Mouse (Mus musculus) kidney, embryonic 14.5 days (tissue): ENCODE measurements around the gene Slc38a10. TPM values are rescaled to one million over a fixed set of nuclear protein-coding genes. Genes with fewer than 3 reads are reported as not detected.
A peak's percentile ranks its signal among the peaks of the same experiment; 100 is the strongest.

Experiments used
- ATAC-seq: fragments of 200-750 bp; cut with Nextera tagmentation; 2 replicates; pipeline ENCODE4 v1.8.0; 2017; ENCODE audit warnings: moderate number of reproducible peaks, mild to moderate bottlenecking, moderate TSS enrichment, moderate library complexity; ENCODE audit not compliant: low FRiP score, low TSS enrichment
- H3K27ac ChIP-seq: fragments of 300-500 bp; sonication (generic); 2 replicates; pipeline ENCODE4 v1.5.1; 2014; ENCODE audit warnings: low read depth, mild to moderate bottlenecking, low read length, moderate library complexity, mixed read lengths
- H3K27me3 ChIP-seq: fragments of 300-500 bp; sonication (generic); 2 replicates; pipeline ENCODE4 v1.6.1; 2014; ENCODE audit warnings: mild to moderate bottlenecking, low read length; ENCODE audit not compliant: control insufficient read depth, insufficient read depth
- H3K36me3 ChIP-seq: fragments of 300-500 bp; sonication (generic); 2 replicates; pipeline ENCODE4 v1.6.1; 2014; ENCODE audit warnings: low read length, mixed read lengths; ENCODE audit not compliant: control insufficient read depth, insufficient read depth
- H3K4me1 ChIP-seq: fragments of 300-500 bp; sonication (generic); 2 replicates; pipeline ENCODE4 v1.6.1; 2014; ENCODE audit warnings: low read length, mixed read lengths; ENCODE audit not compliant: control insufficient read depth, insufficient read depth
- H3K4me2 ChIP-seq: fragments of 300-500 bp; sonication (generic); replicated peaks from 2 replicates; pipeline ENCODE4 v1.6.1; 2014; ENCODE audit warnings: low read depth, mild to moderate bottlenecking, low read length
- H3K4me3 ChIP-seq: fragments of 300-500 bp; sonication (generic); 2 replicates; pipeline ENCODE4 v1.5.1; 2014; ENCODE audit warnings: mild to moderate bottlenecking, low read length
- H3K9ac ChIP-seq: fragments of 300-500 bp; sonication (generic); 2 replicates; pipeline ENCODE4 v1.6.1; 2014; ENCODE audit warnings: low read depth, mild to moderate bottlenecking, low read length, moderate library complexity
- H3K9me3 ChIP-seq: fragments of 300-500 bp; sonication (generic); 2 replicates; pipeline ENCODE4 v1.6.1; 2016; ENCODE audit warnings: low read length; ENCODE audit not compliant: control insufficient read depth
- WGBS: fragments of 180-500 bp; shearing (Covaris S2); extraction: QIAGEN DNeasy Blood & Tissue Kit; methylation state at CpG from one replicate; pipeline ENCODE4 v1.1.7; 2014; 5-methylcytosine and 5-hydroxymethylcytosine counted together
- polyA plus RNA-seq: library from polyadenylated mRNA; unstranded; fragments of >200 nt; fragmentation: Nextera tagmentation; extraction: Ambion mirVana; gene quantifications from 2 replicates; pipeline ENCODE4 v1.2.1, GENCODE M21; 2014

Slc38a10 gene
- polyA plus RNA-seq, 1 experiment from 2014 or later, result 81.2 TPM

DNA sequence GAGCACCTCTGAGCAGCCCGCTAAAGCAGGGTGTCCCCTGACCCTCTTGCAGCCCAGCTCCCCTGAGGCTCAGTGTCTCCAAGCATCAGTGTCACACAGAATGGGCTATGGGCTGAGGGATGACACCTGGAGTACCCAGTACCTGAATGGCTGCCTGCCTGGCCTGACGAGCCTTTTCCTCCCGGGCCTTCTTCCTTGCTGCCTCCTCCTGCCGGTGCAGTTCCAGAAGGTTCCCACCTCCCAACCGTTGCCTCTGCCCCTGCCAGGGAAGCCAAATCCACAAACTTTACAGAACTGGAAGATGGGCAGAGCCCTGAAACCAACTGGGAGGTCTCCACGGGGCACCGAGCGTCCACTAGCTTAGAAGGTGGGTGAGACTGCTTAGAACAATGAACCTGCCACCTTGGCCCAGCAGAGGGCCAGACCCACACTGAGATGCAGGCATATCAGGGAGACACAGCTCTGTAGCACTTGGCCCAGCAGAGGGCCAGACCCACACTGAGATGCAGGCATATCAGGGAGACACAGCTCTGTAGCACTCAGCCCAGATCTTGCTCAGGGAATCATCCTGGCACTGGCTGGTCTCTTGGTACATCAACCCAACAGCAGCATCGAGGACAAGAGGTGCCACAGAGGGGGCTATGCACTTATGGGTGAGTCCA, 78.0 kb downstream of the Slc38a10 start:
- peaks cover 81% of the 10 kb centered on the region for H3K36me3 ChIP-seq
- no peak overlapping the region for H3K4me2 ChIP-seq
- H3K9ac ChIP-seq, result no peak overlapping the region
- WGBS, result 88% methylated on average over 9 of the region's 9 CpGs
- H3K27ac ChIP-seq, result no peak overlapping the region
- no peak overlapping the region for H3K4me3 ChIP-seq
- no peak for ATAC-seq
- 0 out of 2 replicates have a peak, but pooled peaks cover 4% of the 10 kb centered on the region for H3K4me1 ChIP-seq
- H3K9me3 ChIP-seq, result no peaks in the 10 kb centered on the region
- no peaks in the 10 kb centered on the region for H3K27me3 ChIP-seq

DNA sequence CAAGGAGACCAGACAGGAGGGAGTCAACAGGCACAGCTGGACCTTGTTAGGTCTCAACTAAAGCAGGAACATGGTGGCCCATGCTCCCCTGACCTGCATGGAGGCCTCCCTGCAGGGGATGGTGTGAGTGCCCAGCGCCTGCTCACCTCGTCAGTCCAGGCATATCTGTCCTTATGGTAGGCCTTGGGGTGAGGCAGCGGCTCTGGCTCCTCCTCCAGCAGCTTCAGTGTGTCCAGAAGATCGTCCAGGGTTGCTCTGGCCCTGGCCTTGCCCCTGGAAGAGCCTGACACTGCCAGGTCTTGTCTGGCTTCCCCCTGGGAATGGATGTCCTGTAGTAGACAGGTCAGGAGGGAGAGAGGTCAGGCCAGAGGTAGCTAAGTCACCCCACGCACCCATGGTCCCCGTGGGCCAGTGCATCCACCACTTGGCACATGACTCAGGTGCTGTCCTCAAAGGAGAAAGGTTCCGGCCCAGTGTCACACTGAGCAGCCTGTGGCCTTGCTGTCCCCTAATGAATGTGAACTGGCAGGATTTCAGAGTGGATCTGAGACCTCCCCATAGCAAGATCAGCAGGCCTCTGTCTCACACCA, 79.3 kb downstream of the Slc38a10 start:
- Histone ChIP-seq H3K4me1 (0 out of 2 replicates have a peak, but pooled peaks cover 4% of the 10 kb centered on the region), H3K4me2 (no peak overlapping the region), H3K4me3 (no peak overlapping the region), H3K27ac (no peak overlapping the region), H3K36me3 (peaks cover 83% of the 10 kb centered on the region), H3K9ac (no peak overlapping the region), H3K9me3 (no peaks in the 10 kb centered on the region), H3K27me3 (no peaks in the 10 kb centered on the region)
- no peak for ATAC-seq
- WGBS, result 79% methylated on average over 7 of the region's 7 CpGs

DNA sequence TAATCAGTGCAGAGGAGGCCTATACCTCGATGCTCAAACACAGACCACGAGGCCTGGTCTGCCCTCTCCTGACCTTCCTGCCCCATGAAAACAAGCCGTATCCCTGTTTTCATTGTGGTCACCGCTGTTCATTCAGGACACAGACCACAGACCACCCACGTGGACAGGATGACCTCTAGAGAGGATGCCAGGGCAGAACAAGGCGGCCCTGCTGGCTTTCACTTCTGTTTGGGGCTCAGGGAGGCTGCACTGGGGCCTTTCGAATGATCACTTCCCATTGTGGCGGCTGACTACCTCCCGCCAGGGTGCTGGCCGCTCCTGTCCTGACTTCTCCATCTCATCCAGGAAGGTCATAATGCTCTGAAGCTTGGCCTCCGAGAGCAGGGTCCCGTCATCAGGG, 80.1 kb downstream of the Slc38a10 start:
- 45% methylated on average over 12 of the region's 12 CpGs for WGBS
- H3K36me3 ChIP-seq, result peaks cover 79% of the 10 kb centered on the region
- H3K4me2 ChIP-seq, result no peak overlapping the region
- no peaks in the 10 kb centered on the region for H3K9me3 ChIP-seq
- H3K9ac ChIP-seq, result no peak overlapping the region
- H3K27me3 ChIP-seq, result no peaks in the 10 kb centered on the region
- H3K4me1 ChIP-seq, result 0 out of 2 replicates have a peak, but pooled peaks cover 4% of the 10 kb centered on the region
- no peak overlapping the region for H3K4me3 ChIP-seq
- no peak overlapping the region for H3K27ac ChIP-seq
- ATAC-seq, result no peak

DNA sequence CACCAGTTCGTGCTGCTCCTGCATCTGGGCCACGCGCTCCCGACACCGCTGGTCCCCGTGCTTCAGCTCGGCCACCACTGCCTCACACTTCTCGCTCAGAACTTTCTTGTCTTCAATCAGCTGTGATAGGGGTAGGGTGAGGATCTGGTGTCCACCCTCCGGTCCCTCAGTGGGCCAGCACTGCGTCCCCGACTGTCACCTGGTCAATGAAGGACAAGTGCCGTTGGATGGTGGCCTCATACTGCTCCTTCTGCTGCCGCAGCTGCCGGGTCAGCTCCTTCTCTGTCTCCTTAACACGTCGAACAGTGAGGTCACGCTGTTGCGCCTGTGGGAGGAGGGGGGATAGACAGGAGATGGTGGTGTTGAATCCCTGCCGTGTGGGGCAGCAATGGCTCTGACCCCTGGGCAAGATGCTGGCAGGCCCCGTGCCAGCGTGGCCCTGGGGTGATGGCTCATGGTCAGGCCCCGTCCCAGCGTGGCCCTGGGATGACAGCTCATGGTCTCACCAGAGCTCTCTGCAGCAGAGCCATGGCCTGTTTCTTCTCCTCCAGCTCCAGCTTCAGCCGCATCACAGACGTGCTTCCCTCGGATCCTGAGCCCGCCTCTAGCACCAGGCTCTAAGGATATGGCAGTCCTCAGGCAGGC, 80.7 kb downstream of the Slc38a10 start:
- Histone ChIP-seq H3K9me3 (no peaks in the 10 kb centered on the region), H3K9ac (peak overlapping the region; percentile 23; the same call in 1 of the 2 replicates), H3K27ac (no peak overlapping the region), H3K4me2 (no peak overlapping the region), H3K36me3 (peaks cover 74% of the 10 kb centered on the region), H3K4me1 (0 out of 2 replicates have a peak, but pooled peaks cover 4% of the 10 kb centered on the region), H3K27me3 (no peaks in the 10 kb centered on the region), H3K4me3 (no peak overlapping the region)
- WGBS, result 92% methylated on average over 26 of the region's 27 CpGs
- no peak for ATAC-seq

DNA sequence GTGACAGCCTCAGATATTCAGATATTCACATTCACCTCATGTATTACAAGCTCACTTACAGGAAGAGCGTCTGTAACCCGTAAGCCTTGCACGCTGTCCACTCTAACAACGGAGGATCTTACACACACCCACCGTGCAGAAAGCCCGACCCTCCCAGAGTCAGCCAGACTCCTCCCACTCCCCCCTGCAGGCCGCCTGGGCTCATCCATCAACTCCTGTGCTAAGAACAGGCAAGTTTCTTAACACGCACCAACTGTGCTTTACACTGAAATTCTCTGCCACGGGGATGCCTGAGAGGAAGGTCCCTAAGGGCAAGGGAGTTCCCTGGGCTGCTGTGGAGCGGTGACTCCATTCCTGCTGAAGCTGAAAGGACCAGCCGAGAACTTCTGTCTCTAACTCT, 81.9 kb downstream of the Slc38a10 start:
- Histone ChIP-seq H3K27ac (no peak overlapping the region), H3K4me2 (no peak overlapping the region), H3K9ac (no peak overlapping the region), H3K27me3 (no peaks in the 10 kb centered on the region), H3K4me3 (no peak overlapping the region), H3K36me3 (peaks cover 73% of the 10 kb centered on the region), H3K4me1 (0 out of 2 replicates have a peak, but pooled peaks cover 4% of the 10 kb centered on the region), H3K9me3 (no peaks in the 10 kb centered on the region)
- WGBS, result 40% methylated on average over 11 of the region's 11 CpGs
- ATAC-seq, result no peak; the same call in 1 of the 2 replicates

DNA sequence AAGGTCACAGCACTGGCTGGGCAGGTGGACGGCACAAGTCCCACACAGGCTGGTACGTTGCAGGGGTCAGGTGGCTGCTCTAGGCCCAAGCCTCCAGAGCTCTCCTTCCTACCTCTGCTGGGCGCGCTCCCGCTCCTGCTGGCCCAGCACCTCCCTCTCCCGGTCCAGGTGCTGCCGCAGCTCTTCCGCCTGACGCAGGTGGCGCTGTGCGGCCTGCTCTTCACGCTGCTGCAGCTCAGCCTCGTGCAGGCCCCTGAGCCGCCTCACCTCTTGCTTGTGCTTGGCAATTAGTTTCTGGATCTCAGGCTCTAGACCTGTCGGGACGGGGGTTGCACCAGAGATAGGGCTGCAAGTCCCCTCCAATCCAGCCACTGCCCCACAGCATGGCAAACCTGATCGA, 83.3 kb downstream of the Slc38a10 start:
- H3K4me2 ChIP-seq, result no peak overlapping the region
- H3K4me3 ChIP-seq, result no peak overlapping the region
- ATAC-seq, result no peak
- H3K4me1 ChIP-seq, result 0 out of 2 replicates have a peak, but pooled peaks cover 4% of the 10 kb centered on the region
- no peaks in the 10 kb centered on the region for H3K9me3 ChIP-seq
- H3K27me3 ChIP-seq, result no peaks in the 10 kb centered on the region
- WGBS, result 59% methylated on average over 17 of the region's 17 CpGs
- no peak overlapping the region for H3K27ac ChIP-seq
- H3K9ac ChIP-seq, result no peak overlapping the region
- H3K36me3 ChIP-seq, result peaks cover 69% of the 10 kb centered on the region

DNA sequence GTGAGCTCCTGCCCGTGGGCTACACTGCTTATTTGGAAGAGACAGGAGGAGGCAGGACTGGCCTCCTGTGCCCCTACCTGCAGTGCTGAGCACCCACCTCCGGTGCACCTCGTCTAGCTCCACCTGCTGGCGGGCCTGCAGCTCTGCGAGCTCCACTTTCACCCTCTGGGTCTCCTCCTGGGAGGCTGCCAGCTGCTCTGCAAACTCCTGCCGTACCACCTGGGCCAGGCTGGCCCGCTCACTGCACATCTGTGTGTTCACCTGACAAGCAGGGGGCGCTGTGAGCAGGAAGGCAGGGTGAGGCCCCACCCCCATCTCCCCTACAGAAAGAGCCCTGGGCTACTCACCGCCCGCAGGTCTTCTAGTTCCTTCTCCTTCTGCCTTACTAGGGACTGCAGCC, 85.9 kb downstream of the Slc38a10 start:
- 0 out of 2 replicates have a peak, but pooled peaks cover 4% of the 10 kb centered on the region for H3K4me1 ChIP-seq
- no peak overlapping the region for H3K27ac ChIP-seq
- H3K4me2 ChIP-seq, result no peak overlapping the region
- WGBS, result 40% methylated on average over 10 of the region's 10 CpGs
- ATAC-seq, result peak; percentile 54
- no peak overlapping the region for H3K9ac ChIP-seq
- no peak overlapping the region for H3K4me3 ChIP-seq
- H3K9me3 ChIP-seq, result no peaks in the 10 kb centered on the region
- peaks cover 44% of the 10 kb centered on the region for H3K36me3 ChIP-seq
- no peaks in the 10 kb centered on the region for H3K27me3 ChIP-seq

DNA sequence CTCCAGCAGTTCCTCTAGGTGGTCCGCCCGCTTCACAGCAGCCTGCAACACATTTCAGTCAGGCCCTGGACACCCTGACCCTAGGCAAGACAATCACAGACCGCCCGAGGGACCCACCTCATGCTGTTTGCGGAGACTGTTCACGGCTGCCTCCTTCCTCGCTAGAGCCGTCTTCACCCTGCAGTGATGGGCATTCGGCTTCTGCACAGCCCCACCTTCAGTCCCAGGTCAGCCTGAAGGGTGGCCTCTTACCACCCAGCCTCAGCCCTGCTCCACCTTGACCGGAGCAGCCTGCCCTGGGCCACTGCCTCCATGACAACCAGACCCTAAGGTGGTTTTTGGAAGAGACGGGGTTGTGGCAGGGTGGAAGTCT, 86.5 kb downstream of the Slc38a10 start:
- no peak overlapping the region for H3K4me2 ChIP-seq
- H3K9me3 ChIP-seq, result no peaks in the 10 kb centered on the region
- 0 out of 2 replicates have a peak, but pooled peaks cover 4% of the 10 kb centered on the region for H3K4me1 ChIP-seq
- no peaks in the 10 kb centered on the region for H3K27me3 ChIP-seq
- no peak overlapping the region for H3K9ac ChIP-seq
- 92% methylated on average over 11 of the region's 11 CpGs for WGBS
- H3K36me3 ChIP-seq, result peaks cover 39% of the 10 kb centered on the region; the same call in 1 of the 2 replicates
- no peak overlapping the region for H3K4me3 ChIP-seq
- ATAC-seq, result no peak
- H3K27ac ChIP-seq, result no peak overlapping the region
